Mouse (Mus musculus) urinary bladder, adult 2 months (tissue): ENCODE data around the gene Dnaja3. TPM values are rescaled to one million over a fixed set of nuclear protein-coding genes. Genes with fewer than 3 reads are reported as not detected.
A peak's percentile ranks its signal among the peaks of the same experiment; 100 is the strongest.
"Not testable (repeated sequence)": the region's sequence is repeated elsewhere in the genome, so short reads cannot be mapped to it uniquely, and the experiment has no call there.

Experiments
- DNase-seq: peaks from one replicate; pipeline ENCODE4 v3.0.0; 2022; ENCODE audit warnings: low spot score
- polyA plus RNA-seq: library from polyadenylated mRNA; depleted of rRNA; stranded (reverse); fragments of >200 nt; gene quantifications from 2 replicates; pipeline ENCODE4 v1.2.3, GENCODE M21; 2012; rRNA removed

Gene Dnaja3
- polyA plus RNA-seq, 1 experiment, result 37.9 TPM

- no peak for DNase-seq
These were observed 82.5 kb downstream of the Dnaja3 start for GRCm38 (mm10) chr16:4722128-4722914.

- DNase-seq, result no peak
These were observed 83.1 kb downstream of the Dnaja3 start for GRCm38 (mm10) chr16:4722915-4723209.

DNA sequence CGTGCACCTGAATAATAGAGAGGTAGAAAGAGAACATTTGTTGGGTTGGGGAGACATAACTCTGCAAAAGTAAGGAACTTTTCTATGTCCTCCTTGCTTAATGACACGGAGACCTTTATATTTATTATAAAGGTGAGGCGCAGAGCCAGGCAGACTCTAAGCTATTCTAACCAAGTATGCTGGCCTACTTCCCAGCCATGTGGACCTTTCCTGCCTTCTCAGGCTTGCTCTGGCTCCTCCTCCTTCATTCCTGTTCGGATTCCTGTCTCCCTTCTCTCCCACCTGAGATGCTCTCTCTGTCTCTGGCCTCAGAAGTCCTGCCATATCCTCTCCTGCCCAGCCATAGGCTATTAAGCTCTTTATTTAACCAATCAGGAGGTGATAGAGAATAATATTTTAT lies 85.5 kb downstream of the Dnaja3 start:
- DNase-seq, result no peak

DNA sequence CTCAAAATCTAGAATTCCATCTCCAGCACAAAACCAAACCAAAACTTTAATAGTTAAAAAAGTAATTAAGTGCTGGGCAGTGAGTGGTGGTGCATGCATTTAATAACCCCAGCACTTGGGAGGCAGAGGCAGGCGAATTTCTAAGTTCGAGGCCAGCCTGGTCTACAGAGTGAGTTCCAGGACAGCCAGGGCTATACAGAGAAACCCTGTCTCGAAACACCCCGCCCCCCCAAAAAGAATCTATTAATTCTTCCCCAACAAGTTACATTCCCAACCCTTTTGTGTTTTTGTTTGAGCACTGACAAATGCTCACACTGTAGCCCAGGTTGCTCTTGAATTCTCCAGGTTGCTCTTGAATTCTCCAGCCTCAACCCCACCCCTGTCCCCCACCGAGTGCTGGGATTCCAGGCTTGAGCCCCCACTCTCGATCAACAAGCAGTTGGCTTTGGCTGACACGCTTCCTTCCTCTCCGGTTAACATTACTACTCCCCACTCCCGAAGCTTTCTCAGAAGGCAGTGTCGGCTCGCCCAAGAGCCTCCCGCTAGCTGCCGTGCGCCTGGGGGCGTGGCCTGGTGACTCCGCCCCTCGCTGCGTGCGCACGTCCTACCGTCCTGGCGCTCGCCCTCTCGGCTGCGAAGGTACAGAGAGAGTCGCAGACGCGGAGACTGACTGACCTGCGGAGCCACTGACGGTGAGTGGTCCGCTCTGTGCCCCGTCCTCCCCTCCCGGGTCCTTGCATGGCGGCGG lies 86.2 kb downstream of the Dnaja3 start, which contains the start of gene Hmox2:
Gene Hmox2 (plus strand): TSS at position 582 of the 748 bp plus-strand sequence.
- peak; percentile 95 for DNase-seq

DNA sequence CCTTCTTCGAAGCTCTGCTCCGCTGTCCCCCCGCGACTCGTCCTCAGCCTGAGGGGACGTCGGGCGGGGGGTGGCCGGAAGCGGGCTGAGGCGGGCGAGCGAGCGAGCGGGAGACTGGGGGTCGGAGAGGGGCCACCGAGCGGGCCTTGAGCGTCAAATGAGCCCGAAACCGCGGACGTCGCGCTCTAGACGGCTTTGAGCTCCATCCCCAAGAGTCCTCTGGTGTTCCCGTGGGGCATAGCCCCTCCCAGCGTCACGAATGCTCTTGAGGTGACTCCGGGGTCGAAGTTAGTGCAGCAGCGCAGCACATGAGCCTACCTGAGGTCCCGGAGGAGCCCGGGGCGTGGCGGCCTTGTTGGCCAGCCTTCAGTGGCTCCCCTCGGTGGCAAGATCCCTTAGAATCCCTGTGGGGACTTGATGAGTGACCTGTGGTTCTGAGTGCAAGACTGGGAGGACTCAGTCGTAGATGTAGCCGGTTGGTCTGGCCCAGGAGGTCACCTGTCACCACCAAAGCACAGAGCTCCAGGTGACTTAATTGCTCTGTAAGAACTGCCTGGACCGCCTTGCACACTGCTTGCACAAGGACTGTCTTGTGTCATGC lies 86.8 kb downstream of the Dnaja3 start:
- DNase-seq, result peak; percentile 27

GRCm38 (mm10) chr16:4727526-4727925 lies 87.7 kb downstream of the Dnaja3 start:
- DNase-seq, result no peak

GRCm38 (mm10) chr16:4727963-4728362 lies 88.2 kb downstream of the Dnaja3 start:
- no peak for DNase-seq

- DNase-seq, result no peak
These were observed 91.1 kb downstream of the Dnaja3 start for GRCm38 (mm10) chr16:4730776-4731358.

DNA sequence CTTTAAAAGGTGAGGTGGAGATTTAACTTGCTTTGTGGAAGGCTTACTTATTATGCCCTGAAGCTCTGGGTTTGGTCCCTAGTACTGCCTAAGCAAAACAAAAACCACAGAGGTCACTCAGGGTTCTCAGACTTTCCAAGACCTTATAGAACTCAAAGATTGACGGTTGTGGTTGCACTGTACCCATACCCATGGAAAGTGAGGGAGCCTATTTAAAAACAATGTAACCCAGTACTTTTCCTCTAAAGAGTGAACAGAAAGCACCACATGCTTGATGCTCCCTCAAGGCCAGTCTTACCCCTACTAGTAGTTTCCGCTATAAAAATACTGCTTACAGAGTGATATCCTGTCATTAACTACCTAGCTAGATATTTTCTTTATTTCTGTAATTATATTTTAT lies 96.5 kb downstream of the Dnaja3 start:
- DNase-seq, result no peak

DNA sequence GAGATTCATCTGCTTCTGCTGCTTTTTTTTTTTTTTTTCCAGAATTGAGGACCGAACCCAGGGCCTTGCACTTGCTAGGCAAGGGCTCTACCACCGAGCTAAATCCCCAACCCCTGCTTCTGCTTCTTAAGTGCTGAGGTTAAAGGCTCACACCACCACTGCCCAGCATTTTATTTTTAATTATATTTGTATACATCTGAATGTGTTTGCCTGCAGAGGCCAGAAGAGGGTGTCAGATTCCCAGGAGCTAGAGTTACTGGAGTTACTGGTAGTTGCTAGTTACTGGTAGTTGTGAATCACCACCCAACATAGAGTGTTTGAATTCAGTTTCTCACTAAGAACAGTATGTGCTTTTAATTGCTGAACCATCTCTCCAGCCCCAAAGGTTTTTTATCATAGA lies 100.2 kb downstream of the Dnaja3 start:
- no peak for DNase-seq

DNA sequence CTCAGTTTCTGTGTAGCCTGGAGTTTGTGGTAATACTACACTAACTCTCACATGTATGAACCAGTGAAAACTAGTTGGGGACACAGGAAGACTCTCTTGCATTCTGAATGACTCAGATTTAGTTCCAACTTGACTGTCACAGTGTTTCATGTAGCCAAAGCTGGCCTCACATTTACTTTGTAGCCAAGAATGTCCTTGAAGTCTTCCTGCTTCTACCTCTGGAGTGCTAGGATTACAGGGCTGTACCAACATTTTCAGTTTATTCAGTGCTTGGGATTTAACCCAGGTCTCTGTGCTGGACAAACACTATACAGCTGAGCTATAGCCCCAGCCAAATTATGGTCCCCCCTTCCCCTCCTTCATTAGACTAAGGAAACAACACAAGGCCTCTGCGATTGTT lies 102.4 kb downstream of the Dnaja3 start:
- DNase-seq, result no peak

DNA sequence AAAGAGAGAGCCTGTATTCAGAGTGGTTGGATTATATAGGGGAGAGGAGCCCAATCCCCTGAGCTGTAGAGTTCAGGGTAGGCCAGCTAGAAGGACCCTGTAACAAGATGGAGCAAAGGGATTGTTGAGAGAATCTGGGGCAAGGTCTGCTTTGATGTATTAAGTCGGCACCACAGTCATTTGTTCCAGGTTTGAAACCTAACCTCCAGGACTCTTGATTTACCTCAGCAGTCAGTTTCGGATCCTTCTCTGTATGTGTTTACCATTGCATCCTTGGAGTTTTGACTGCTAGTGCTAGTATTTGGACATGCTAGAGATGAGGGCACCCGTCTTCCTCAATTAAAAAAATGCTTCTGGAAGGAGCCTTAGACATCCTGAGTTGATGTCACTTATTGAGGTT lies 112.4 kb downstream of the Dnaja3 start:
- no peak for DNase-seq

- DNase-seq, result no peak
These were observed 114.3 kb downstream of the Dnaja3 start for GRCm38 (mm10) chr16:4754045-4754444.

DNA sequence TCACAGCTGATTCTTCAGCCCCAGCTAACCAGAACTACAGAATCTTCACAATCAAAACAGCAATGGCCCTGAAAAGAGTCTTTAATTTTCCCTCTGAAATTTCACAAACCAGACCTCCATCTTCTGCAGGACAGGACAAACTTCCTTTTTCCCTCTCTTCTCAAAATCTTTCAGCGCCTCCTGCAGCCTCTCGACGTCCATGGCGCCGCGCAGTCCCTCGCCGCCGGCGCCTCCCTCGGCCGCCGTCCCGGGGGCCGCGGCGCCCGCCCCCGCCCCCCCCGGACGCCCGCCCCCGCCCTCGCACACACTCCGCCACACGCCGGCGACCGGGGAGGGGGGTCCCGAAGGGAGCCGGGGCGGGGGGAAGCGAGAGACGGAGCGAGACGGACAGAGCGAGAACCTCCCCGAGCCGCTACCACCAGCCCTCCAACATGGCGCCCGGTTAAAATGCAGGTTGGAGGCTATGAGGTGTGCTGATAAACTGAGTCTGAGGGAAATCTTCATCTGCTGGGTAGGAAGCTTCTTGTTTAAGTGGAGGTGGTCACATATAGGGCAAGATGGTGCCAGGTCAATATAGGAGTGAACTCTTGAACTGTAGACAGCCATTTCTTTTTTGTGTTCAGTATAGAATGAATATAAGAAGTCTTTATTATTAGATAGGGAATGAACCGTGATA lies 117.0 kb downstream of the Dnaja3 start:
- not testable (repeated sequence) for DNase-seq

Other genes starting within 250 kb of the Dnaja3 start
- gene Adcy9, start 219.5 kb upstream of the Dnaja3 start, polyA plus RNA-seq, result 10.1 and 12.1 TPM in 2 replicates
- gene Srl, start 98.2 kb upstream of the Dnaja3 start, polyA plus RNA-seq, result 18.8 and 25.7 TPM in 2 replicates
- gene Tfap4, start 80.1 kb upstream of the Dnaja3 start, polyA plus RNA-seq, result 8.4 and 9.3 TPM in 2 replicates
- gene Glis2, start 45.3 kb upstream of the Dnaja3 start, polyA plus RNA-seq, result 40.3 and 43.3 TPM in 2 replicates
- gene Pam16, start 15.0 kb upstream of the Dnaja3 start, polyA plus RNA-seq, result 57.5 and 64.8 TPM in 2 replicates
- gene Vasn, start within 50 bp of the Dnaja3 start, polyA plus RNA-seq, result 26.6 and 28.5 TPM in 2 replicates
- 32.6 and 33.5 TPM in 2 replicates for gene Coro7, start 39.8 kb downstream of the Dnaja3 start, polyA plus RNA-seq
- gene Nmral1, start 79.4 kb downstream of the Dnaja3 start, polyA plus RNA-seq, result 8.3 and 12.0 TPM in 2 replicates
- gene Hmox2, start 86.4 kb downstream of the Dnaja3 start, polyA plus RNA-seq, result 54.0 and 59.1 TPM in 2 replicates
- gene Cdip1, start 150.3 kb downstream of the Dnaja3 start, polyA plus RNA-seq, result 41.1 and 51.1 TPM in 2 replicates
- 0.09 TPM in 1 of 2 replicates, not detected in the other for gene 4930562C15Rik, start 195.4 kb downstream of the Dnaja3 start, polyA plus RNA-seq
- gene Ubald1, start 240.3 kb downstream of the Dnaja3 start, polyA plus RNA-seq, result 21.5 and 41.1 TPM in 2 replicates
- gene Mgrn1, start 246.3 kb downstream of the Dnaja3 start, polyA plus RNA-seq, result 84.0 and 91.8 TPM in 2 replicates